Mouse (Mus musculus) ES-Bruce4 (cell line): ENCODE measurements around the gene Ap1g2.

ENCODE experiments used
- CTCF ChIP-seq: IDR thresholded peaks from one replicate; pipeline ENCODE4 v1.8.1; 2011; ENCODE audit warnings: low read depth, low read length
- EP300 ChIP-seq: IDR thresholded peaks from 2 replicates; pipeline ENCODE4 v1.6.1; 2011; ENCODE audit warnings: low read depth, low read length; ENCODE audit not compliant: insufficient read depth
- POLR2A ChIP-seq: IDR thresholded peaks from one replicate; pipeline ENCODE4 v1.8.1; 2011; ENCODE audit warnings: low read length; ENCODE audit not compliant: insufficient read depth

DNA sequence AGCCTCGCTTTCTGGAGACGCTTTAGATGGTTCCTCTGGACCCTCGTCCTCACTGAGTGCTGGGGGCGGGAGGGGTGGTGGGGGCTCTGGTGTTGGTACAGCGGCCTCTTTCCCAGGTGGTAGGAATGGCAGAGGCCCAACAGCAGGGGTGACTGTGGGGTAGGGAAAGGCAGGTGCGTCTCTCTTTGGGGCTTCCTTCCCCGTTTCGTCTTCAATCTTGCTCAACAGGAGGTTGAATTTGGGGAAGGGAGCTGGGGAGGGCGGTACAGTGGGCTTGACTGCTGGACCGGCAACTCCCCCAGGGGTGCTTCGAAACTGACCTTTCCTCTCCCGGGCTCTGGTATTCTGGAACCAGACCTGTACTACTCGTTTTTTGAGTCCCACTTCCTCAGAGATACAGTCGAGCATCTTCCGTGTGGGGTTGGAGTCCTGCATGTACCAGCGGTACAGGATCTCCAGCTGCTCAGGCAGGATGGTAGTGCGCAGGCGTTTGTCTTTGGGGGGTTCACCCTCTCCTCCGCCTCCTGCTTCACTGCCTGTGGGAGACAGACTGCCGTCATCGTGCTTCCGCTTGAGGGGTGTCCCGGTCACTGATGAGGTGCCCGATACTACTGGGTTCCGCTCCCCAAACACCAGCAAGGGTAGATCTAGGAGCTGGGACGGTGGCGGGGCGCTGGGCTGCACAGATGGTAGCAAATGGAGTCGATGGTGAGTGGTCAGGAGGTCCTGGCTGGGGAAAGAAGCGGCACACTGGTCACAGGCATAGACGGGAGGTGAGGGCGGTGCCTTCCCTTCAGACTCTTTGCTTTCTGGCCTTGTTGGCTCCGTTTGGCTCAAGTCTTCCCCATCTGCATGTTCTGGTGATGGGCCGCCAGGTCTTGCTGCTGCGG is 41.7 kb downstream of the Ap1g2 start:
- TF ChIP-seq POLR2A (no peak), CTCF (no peak), EP300 (0 out of 2 replicates have a peak, but pooled peaks have one; percentile 21)
